Mouse (Mus musculus): Measurements from ENCODE around the gene Pfas.

GRCm38 (mm10) chr11:68970232-68970631 lies 38.0 kb downstream of the Pfas start:
- no peak for TF ChIP-seq POLR2A (IDR thresholded peaks at IDR 0.05; ENCODE audit: control insufficient read depth, low read depth, low read length)
- no peak for TF ChIP-seq CTCF (IDR thresholded peaks at IDR 0.05; ENCODE audit: control insufficient read depth, insufficient read depth, insufficient replicate concordance, low read depth, low read length)

Data from testis, adult 2 months (tissue).